Mouse (Mus musculus): Measurements from ENCODE around the gene Mmp10. TPM values are rescaled to one million over a fixed set of nuclear protein-coding genes. Genes with fewer than 3 reads are reported as not detected.

Gene Mmp10
- not detected in 2 replicates for polyA plus RNA-seq (2016; fragmentation: Nextera tagmentation; extraction: Ambion mirVana)

DNA sequence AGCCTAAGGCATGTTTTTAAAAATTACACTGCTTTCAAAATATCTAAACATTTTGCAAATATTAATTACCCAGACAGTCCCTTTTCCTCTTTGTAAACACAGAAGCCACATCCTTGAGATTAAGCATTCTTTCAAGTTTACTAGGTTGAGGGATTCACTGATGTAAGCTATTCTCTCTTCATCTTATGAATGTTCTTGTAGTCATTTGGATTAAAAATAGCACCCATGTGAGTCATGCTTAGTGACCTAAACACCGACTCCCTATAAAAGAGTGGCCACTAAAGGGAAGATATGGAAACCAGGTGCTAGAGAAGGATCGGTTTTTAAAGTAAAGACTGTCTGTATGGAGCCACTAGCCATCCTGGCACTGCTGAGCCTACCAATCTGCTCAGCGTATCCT is at the start of gene Mmp10:
Gene Mmp10 (plus strand): TSS at position 302 of the 400 bp plus-strand sequence.
- 90% methylated on average over 3 of the region's 3 CpGs for WGBS
- H3K4me2 ChIP-seq (replicated peaks): no peak within 1 kb of the TSS
- H3K4me1 ChIP-seq: no peaks in the 10 kb centered on the region
- no peak for ATAC-seq (ENCODE audit: low FRiP score, low read depth)
- no peak within 1 kb of the TSS for H3K9ac ChIP-seq
- no peak within 1 kb of the TSS for H3K4me3 ChIP-seq
- H3K9me3 ChIP-seq: no peaks in the 10 kb centered on the region
- H3K27ac ChIP-seq: no peak within 1 kb of the TSS
- H3K27me3 ChIP-seq (replicated peaks): no peaks in the 10 kb centered on the region
- H3K36me3 ChIP-seq: no peaks in the 10 kb centered on the region

GRCm38 (mm10) chr9:7453302-7453701 is 48.9 kb upstream of the Mmp10 start:
- Histone ChIP-seq H3K9me3 (no peaks in the 10 kb centered on the region), H3K4me3 (no peak overlapping the region), H3K27ac (no peak overlapping the region), H3K4me2 (replicated peaks) (no peak overlapping the region), H3K27me3 (replicated peaks) (no peaks in the 10 kb centered on the region), H3K36me3 (no peaks in the 10 kb centered on the region), H3K4me1 (no peaks in the 10 kb centered on the region), H3K9ac (no peak overlapping the region)
- 88% methylated on average over 2 of the region's 2 CpGs for WGBS
- no peak for ATAC-seq (ENCODE audit: low FRiP score, low read depth)

- Histone ChIP-seq H3K27ac (no peak overlapping the region), H3K4me1 (no peaks in the 10 kb centered on the region), H3K27me3 (replicated peaks) (no peaks in the 10 kb centered on the region), H3K4me3 (no peak overlapping the region), H3K4me2 (replicated peaks) (no peak overlapping the region), H3K9ac (no peak overlapping the region), H3K36me3 (no peaks in the 10 kb centered on the region), H3K9me3 (no peaks in the 10 kb centered on the region)
- no peak for ATAC-seq (ENCODE audit: low FRiP score, low read depth)
- WGBS: 92% methylated on average over 1 of the region's 1 CpGs
Observed at GRCm38 (mm10) chr9:7470262-7470661, 31.9 kb upstream of the Mmp10 start.

DNA sequence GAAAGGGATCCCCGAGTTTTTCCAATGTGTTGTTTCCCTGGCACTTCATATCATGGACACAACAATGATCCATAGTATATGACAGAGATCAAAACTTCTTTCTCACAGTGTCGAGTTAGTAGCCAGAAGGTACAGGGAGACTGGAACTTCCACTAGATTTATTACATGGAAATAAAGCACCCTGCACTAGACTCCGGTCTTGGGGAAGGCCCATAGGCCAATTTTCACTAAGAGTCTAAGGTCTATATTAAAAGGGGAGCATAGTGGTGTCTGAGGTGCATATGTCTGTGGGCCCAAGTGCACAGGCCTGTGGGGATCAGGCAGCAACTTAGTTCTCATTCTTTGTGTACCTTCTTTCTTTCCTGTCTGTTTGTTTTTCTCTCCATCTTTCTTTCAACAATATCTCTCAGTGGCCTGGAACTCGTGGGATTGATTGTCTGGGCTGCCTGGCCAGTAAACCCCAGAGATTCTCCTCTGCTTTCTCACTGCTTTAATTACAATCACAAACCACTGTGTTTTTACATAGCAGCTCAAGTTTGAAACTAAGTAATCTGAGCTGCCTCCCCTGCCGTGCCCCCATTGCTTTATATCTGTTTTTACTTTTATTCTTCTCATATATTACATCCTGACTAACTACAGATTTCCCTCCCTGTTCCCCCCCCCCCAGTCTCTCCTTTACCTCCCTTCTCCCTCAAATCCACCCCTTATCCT is 18.3 kb upstream of the Mmp10 start:
- Histone ChIP-seq H3K4me2 (replicated peaks) (no peak overlapping the region), H3K27ac (no peak overlapping the region), H3K4me3 (no peak overlapping the region), H3K9ac (no peak overlapping the region), H3K4me1 (no peaks in the 10 kb centered on the region), H3K9me3 (no peaks in the 10 kb centered on the region), H3K27me3 (replicated peaks) (no peaks in the 10 kb centered on the region), H3K36me3 (no peaks in the 10 kb centered on the region)
- ATAC-seq (ENCODE audit: low FRiP score, low read depth): no peak
- 69% methylated on average over 5 of the region's 5 CpGs for WGBS

- H3K36me3 ChIP-seq: no peaks in the 10 kb centered on the region
- no peak overlapping the region for H3K9ac ChIP-seq
- H3K4me2 ChIP-seq (replicated peaks): no peak overlapping the region
- no peak overlapping the region for H3K4me3 ChIP-seq
- no peaks in the 10 kb centered on the region for H3K4me1 ChIP-seq
- no peaks in the 10 kb centered on the region for H3K9me3 ChIP-seq
- no peak overlapping the region for H3K27ac ChIP-seq
- 80% methylated on average over 3 of the region's 3 CpGs for WGBS
- H3K27me3 ChIP-seq (replicated peaks): no peaks in the 10 kb centered on the region
- no peak for ATAC-seq (ENCODE audit: low FRiP score, low read depth)
Observed at GRCm38 (mm10) chr9:7501138-7501537, 1.0 kb upstream of the Mmp10 start.

DNA sequence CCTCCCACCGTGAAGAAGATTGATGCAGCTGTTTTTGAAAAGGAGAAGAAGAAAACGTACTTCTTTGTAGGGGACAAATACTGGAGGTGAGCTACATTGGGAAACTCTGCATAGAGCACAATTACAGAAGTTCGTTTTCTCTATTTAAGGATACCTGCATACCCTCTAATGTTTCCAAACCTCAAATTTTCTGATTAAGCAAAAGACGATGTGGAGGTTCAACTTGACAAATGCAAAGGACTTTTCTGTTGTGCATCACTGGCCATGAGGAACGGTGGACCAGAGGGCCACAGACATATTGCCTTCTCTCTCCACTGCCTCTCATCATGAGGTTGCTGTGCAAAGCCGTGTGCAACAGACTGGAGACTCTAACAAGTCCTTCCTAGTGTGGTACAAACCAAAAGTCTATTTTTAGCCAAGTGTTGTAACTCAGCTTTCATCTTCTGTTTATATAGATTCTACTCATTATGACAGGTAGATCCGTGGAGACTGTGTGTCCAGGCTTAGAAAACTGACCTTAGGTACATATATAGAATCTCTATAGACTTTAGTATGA is 5.2 kb downstream of the Mmp10 start:
- 91% methylated on average over 7 of the region's 7 CpGs for WGBS
- Histone ChIP-seq H3K27me3 (replicated peaks) (no peaks in the 10 kb centered on the region), H3K9me3 (no peaks in the 10 kb centered on the region), H3K36me3 (no peaks in the 10 kb centered on the region), H3K9ac (no peak overlapping the region), H3K4me3 (no peak overlapping the region), H3K27ac (no peak overlapping the region), H3K4me1 (no peaks in the 10 kb centered on the region), H3K4me2 (replicated peaks) (no peak overlapping the region)
- no peak for ATAC-seq (ENCODE audit: low FRiP score, low read depth)

GRCm38 (mm10) chr9:7509619-7510233 is 7.6 kb downstream of the Mmp10 start:
- Histone ChIP-seq H3K4me1 (no peaks in the 10 kb centered on the region), H3K27me3 (replicated peaks) (no peaks in the 10 kb centered on the region), H3K9me3 (no peaks in the 10 kb centered on the region), H3K27ac (no peak overlapping the region), H3K9ac (no peak overlapping the region), H3K4me2 (replicated peaks) (no peak overlapping the region), H3K36me3 (no peaks in the 10 kb centered on the region), H3K4me3 (no peak overlapping the region)
- WGBS: 90% methylated on average over 10 of the region's 10 CpGs
- no peak for ATAC-seq (ENCODE audit: low FRiP score, low read depth)

GRCm38 (mm10) chr9:7517944-7518571 is 15.9 kb downstream of the Mmp10 start:
- no peaks in the 10 kb centered on the region for H3K9me3 ChIP-seq
- no peak for ATAC-seq (ENCODE audit: low FRiP score, low read depth)
- H3K4me1 ChIP-seq: no peaks in the 10 kb centered on the region
- 75% methylated on average over 4 of the region's 4 CpGs for WGBS
- H3K27ac ChIP-seq: no peak overlapping the region
- H3K27me3 ChIP-seq (replicated peaks): no peaks in the 10 kb centered on the region
- no peak overlapping the region for H3K4me3 ChIP-seq
- no peaks in the 10 kb centered on the region for H3K36me3 ChIP-seq
- H3K4me2 ChIP-seq (replicated peaks): no peak overlapping the region
- no peak overlapping the region for H3K9ac ChIP-seq

DNA sequence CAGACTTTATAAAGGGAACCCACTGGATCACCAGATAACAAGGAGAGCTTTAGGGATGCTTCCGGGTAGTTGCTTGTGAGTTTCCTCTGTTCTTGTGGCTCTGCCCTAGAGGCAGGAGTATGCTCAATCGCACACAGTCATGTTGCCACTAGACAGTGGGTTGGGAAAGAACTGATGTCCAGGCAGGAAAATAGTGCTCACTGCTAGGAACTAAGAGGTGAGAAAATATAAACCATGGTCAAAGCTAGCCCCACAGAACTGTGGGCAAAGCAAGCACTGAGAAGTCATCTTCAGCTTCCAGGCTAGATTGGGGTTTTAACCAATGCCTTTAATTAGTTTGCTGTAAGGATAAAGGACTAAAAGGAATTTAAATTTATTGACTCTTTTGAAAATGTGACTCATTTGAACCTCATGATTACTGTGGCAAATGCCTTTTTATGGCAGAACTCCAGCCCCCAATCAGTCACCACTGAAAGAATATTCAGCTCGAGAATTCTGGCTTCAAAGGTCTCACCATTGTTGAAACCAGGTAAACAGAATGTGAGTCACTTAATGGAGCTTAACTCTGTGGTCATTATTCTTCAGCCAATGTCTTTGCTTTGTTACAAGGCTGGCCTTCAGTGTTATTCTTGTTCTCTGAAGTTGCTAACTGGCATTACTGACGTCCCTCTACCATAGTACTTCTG is 24.2 kb downstream of the Mmp10 start:
- Histone ChIP-seq H3K4me2 (replicated peaks) (no peak overlapping the region), H3K27ac (no peak overlapping the region), H3K36me3 (no peaks in the 10 kb centered on the region), H3K27me3 (replicated peaks) (no peaks in the 10 kb centered on the region), H3K4me1 (no peaks in the 10 kb centered on the region), H3K9me3 (no peaks in the 10 kb centered on the region), H3K4me3 (no peak overlapping the region), H3K9ac (no peak overlapping the region)
- ATAC-seq (ENCODE audit: low FRiP score, low read depth): no peak
- 57% methylated on average over 4 of the region's 4 CpGs for WGBS

DNA sequence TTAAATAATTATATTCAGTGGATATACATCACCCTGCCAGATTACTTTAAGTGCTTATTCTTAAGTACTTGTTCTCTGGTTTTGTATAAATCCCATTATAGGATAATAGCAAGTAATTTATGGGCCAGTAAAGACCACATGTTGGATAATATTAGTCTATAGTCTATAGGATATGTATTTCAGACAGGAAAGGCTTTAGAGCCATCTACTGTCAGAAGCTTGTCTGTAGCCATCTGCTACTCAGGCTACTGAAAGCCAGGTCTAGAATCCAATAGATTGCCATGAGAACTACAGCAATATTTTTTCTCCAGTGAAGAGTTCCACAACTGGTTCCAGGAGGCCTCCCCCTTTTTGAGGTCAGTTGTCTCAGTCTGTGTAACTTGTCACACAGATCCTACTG is 40.6 kb downstream of the Mmp10 start:
- Histone ChIP-seq H3K9me3 (no peaks in the 10 kb centered on the region), H3K27ac (no peak overlapping the region), H3K4me2 (replicated peaks) (no peak overlapping the region), H3K4me3 (no peak overlapping the region), H3K4me1 (no peaks in the 10 kb centered on the region), H3K9ac (no peak overlapping the region), H3K27me3 (replicated peaks) (no peaks in the 10 kb centered on the region), H3K36me3 (no peaks in the 10 kb centered on the region)
- ATAC-seq (ENCODE audit: low FRiP score, low read depth): no peak

GRCm38 (mm10) chr9:7544923-7545457 is 42.8 kb downstream of the Mmp10 start:
- H3K27me3 ChIP-seq (replicated peaks): no peaks in the 10 kb centered on the region

GRCm38 (mm10) chr9:7545471-7545870 is 43.3 kb downstream of the Mmp10 start:
- Histone ChIP-seq H3K36me3 (no peaks in the 10 kb centered on the region), H3K9ac (no peak overlapping the region), H3K4me3 (no peak overlapping the region), H3K9me3 (no peaks in the 10 kb centered on the region), H3K27ac (no peak overlapping the region), H3K4me1 (no peaks in the 10 kb centered on the region), H3K4me2 (replicated peaks) (no peak overlapping the region), H3K27me3 (replicated peaks) (no peaks in the 10 kb centered on the region)
- no peak for ATAC-seq (ENCODE audit: low FRiP score, low read depth)
- 68% methylated on average over 1 of the region's 1 CpGs for WGBS

More at GRCm38 (mm10) chr9:7544923-7545457, 42.8 kb downstream of the Mmp10 start:
- Histone ChIP-seq H3K36me3 (no peaks in the 10 kb centered on the region), H3K9ac (no peak overlapping the region), H3K27ac (no peak overlapping the region), H3K4me1 (no peaks in the 10 kb centered on the region), H3K4me2 (replicated peaks) (no peak overlapping the region), H3K9me3 (no peaks in the 10 kb centered on the region), H3K4me3 (no peak overlapping the region)
- ATAC-seq (ENCODE audit: low FRiP score, low read depth): no peak
- 74% methylated on average over 1 of the region's 1 CpGs for WGBS
